Mouse (Mus musculus) c-Kit-negative CD71-positive TER-119-positive erythroid progenitor cells, embryonic 14.5 days (primary cell): ENCODE results near the gene Sspn.

Source experiments
- DNase-seq: peaks from one replicate; pipeline ENCODE4 v3.0.0-alpha.2; 2013; ENCODE audit warnings: low read depth, low spot score

The Sspn gene

GRCm38 (mm10) chr6:146014312-146014711, 82.9 kb downstream of the Sspn start:
- DNase-seq, result no peak
